Mouse (Mus musculus): ENCODE measurements around the gene Prkar1a.

Prkar1a gene

GRCm38 (mm10) chr11:109649206-109649605 lies at the start of gene Prkar1a:
Prkar1a (plus strand) TSS chr11:109649405.
- no peak for DNase-seq

GRCm38 (mm10) chr11:109607600-109607999 lies 41.6 kb upstream of the Prkar1a start:
- DNase-seq = no peak

GRCm38 (mm10) chr11:109608976-109609625 lies 40.1 kb upstream of the Prkar1a start:
- DNase-seq = no peak

GRCm38 (mm10) chr11:109610046-109610794 lies 39.0 kb upstream of the Prkar1a start:
- peak; percentile 47 to 60 for DNase-seq

GRCm38 (mm10) chr11:109610795-109611302 lies 38.4 kb upstream of the Prkar1a start:
- DNase-seq = no peak

GRCm38 (mm10) chr11:109611303-109612149 lies 37.7 kb upstream of the Prkar1a start, which contains the start of gene Wipi1:
Wipi1 (minus strand) TSS chr11:109611967.
- peak; percentile 99 to 100 for DNase-seq

GRCm38 (mm10) chr11:109612871-109613529 lies 36.2 kb upstream of the Prkar1a start:
- no peak for DNase-seq

GRCm38 (mm10) chr11:109615286-109615685 lies 33.9 kb upstream of the Prkar1a start:
- DNase-seq = no peak

- no peak for DNase-seq
These were observed 32.9 kb upstream of the Prkar1a start for GRCm38 (mm10) chr11:109616352-109616751.

GRCm38 (mm10) chr11:109616766-109617165 lies 32.4 kb upstream of the Prkar1a start:
- no peak for DNase-seq

- DNase-seq = peak; percentile 33 to 70
These were observed 30.1 kb upstream of the Prkar1a start for GRCm38 (mm10) chr11:109619055-109619454.

GRCm38 (mm10) chr11:109620356-109620755 lies 28.8 kb upstream of the Prkar1a start:
- DNase-seq = no peak

- DNase-seq = peak in 1 of 2 experiments; percentile 56
These were observed 28.0 kb upstream of the Prkar1a start for GRCm38 (mm10) chr11:109621183-109621582.

GRCm38 (mm10) chr11:109622518-109623037 lies 26.6 kb upstream of the Prkar1a start:
- peak; percentile 26 to 28 for DNase-seq

- DNase-seq = no peak
These were observed 26.0 kb upstream of the Prkar1a start for GRCm38 (mm10) chr11:109623238-109623637.

GRCm38 (mm10) chr11:109627648-109628047 lies 21.6 kb upstream of the Prkar1a start:
- no peak for DNase-seq

- DNase-seq = no peak
These were observed 21.1 kb upstream of the Prkar1a start for GRCm38 (mm10) chr11:109628099-109628498.

GRCm38 (mm10) chr11:109629021-109629521 lies 20.1 kb upstream of the Prkar1a start:
- no peak for DNase-seq

GRCm38 (mm10) chr11:109634928-109635327 lies 14.3 kb upstream of the Prkar1a start:
- no peak for DNase-seq

- peak; percentile 38 to 39 for DNase-seq
These were observed 13.3 kb upstream of the Prkar1a start for GRCm38 (mm10) chr11:109635871-109636395.

- peak; percentile 63 to 85 for DNase-seq
These were observed 7.5 kb upstream of the Prkar1a start for GRCm38 (mm10) chr11:109641498-109642222.
